Mouse (Mus musculus) hindbrain, embryonic 10.5 days (tissue): ENCODE measurements around the gene Mark3. TPM values are rescaled to one million over a fixed set of nuclear protein-coding genes. Genes with fewer than 3 reads are reported as not detected.
"Not testable (repeated sequence)": the region's sequence is repeated elsewhere in the genome, so short reads cannot be mapped to it uniquely, and the experiment has no call there.

Experiments
- DNase-seq: peaks from one replicate; pipeline ENCODE4 v3.0.0-alpha.2; 2017; ENCODE audit warnings: low spot score
- H3K27ac ChIP-seq: fragments of 300-500 bp; sonication (generic); 2 replicates; pipeline ENCODE4 v1.5.1; 2016; ENCODE audit warnings: mild to moderate bottlenecking, moderate library complexity
- H3K27me3 ChIP-seq: fragments of 300-500 bp; sonication (generic); 2 replicates; pipeline ENCODE4 v1.6.1; 2016; ENCODE audit warnings: mild to moderate bottlenecking; ENCODE audit not compliant: poor library complexity, insufficient read depth, severe bottlenecking
- H3K36me3 ChIP-seq: fragments of 300-500 bp; sonication (generic); 2 replicates; pipeline ENCODE4 v1.6.1; 2016; ENCODE audit warnings: mild to moderate bottlenecking, moderate library complexity
- H3K4me1 ChIP-seq: fragments of 300-500 bp; sonication (generic); replicated peaks from 2 replicates; pipeline ENCODE4 v1.6.1; 2016; ENCODE audit warnings: mild to moderate bottlenecking
- H3K4me3 ChIP-seq: fragments of 300-500 bp; sonication (generic); 2 replicates; pipeline ENCODE4 v1.5.1; 2016; ENCODE audit warnings: mild to moderate bottlenecking, moderate library complexity
- H3K9me3 ChIP-seq: fragments of 300-500 bp; sonication (generic); 2 replicates; pipeline ENCODE4 v1.6.1; 2016; ENCODE audit warnings: mild to moderate bottlenecking, moderate library complexity
- WGBS: fragments of 180-500 bp; shearing (Covaris S2); methylation state at CpG from one replicate; pipeline ENCODE4 v1.1.7; 2016; 5-methylcytosine and 5-hydroxymethylcytosine counted together
- polyA plus RNA-seq: library from polyadenylated mRNA; unstranded; fragments of >200 nt; fragmentation: Nextera tagmentation; extraction: Ambion mirVana; gene quantifications from 2 replicates; pipeline ENCODE4 v1.2.1, GENCODE M21; 2016

Mark3 gene
- polyA plus RNA-seq, 1 experiment from 2014 or later = 49.3 TPM

DNA sequence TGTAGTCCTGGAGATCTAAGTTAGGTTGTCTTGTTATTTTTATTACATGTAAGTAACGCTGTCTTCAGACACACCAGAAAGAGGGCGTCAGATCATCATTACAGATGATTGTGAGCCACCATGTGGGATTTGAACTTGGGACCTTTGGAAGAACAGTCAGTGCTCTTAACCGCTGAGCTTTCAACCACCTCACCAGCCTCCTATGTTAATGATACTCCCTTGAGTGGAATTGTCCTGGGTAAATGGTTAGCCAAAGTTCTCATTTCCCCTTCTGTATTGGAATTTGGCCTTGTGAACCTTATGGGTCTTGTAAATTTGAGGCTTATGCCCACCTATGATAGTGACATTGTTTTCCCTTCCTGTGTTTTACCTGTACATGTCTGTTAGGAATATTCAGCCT is 27.3 kb upstream of the Mark3 start:
- H3K27ac ChIP-seq = no peak overlapping the region
- peaks cover 68% of the 10 kb centered on the region for H3K36me3 ChIP-seq
- H3K4me3 ChIP-seq = no peak overlapping the region
- no peaks in the 10 kb centered on the region for H3K9me3 ChIP-seq
- WGBS = 92% methylated on average over 3 of the region's 3 CpGs
- H3K27me3 ChIP-seq = no peaks in the 10 kb centered on the region
- no peak for DNase-seq
- H3K4me1 ChIP-seq = no peaks in the 10 kb centered on the region

DNA sequence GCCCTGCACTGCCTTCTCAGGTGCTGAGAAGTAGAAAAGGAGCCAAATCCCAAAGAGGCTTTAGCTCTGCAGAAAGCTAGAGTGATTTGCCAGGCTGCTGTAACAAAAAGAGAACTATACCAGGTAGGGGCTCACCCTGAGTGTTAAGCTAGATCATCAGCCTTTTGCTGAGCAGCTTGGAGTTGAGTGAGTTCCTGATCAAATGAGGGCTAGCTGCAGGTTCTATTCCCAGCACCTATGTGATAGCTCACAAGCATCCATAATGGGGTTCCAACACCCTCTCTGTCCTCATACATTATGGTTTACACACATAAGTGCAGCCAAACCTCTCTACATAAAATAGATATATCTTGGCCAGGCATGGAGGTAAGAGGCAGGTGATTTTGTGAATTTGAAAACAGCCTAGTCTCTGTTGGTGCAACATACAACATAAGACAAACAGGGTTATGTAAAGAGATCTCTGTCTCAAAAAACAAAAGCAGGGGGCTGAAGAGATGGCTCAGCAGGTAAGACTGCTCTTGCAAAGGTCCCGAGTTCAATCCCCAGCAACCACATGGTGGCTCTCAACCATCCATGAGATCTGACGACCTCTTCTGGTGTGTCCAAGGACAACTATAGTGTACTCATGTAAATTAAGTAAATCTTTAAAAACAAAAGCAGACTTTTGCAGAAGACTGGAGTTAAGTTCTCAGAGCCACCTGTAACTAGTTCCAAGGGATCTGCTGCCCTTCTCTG is 25.6 kb upstream of the Mark3 start:
- Histone ChIP-seq H3K4me1 (no peaks in the 10 kb centered on the region), H3K4me3 (no peak overlapping the region), H3K27me3 (no peaks in the 10 kb centered on the region), H3K9me3 (no peaks in the 10 kb centered on the region), H3K27ac (no peak overlapping the region), H3K36me3 (peaks cover 52% of the 10 kb centered on the region)
- 65% methylated on average over 2 of the region's 2 CpGs for WGBS
- no peak for DNase-seq

DNA sequence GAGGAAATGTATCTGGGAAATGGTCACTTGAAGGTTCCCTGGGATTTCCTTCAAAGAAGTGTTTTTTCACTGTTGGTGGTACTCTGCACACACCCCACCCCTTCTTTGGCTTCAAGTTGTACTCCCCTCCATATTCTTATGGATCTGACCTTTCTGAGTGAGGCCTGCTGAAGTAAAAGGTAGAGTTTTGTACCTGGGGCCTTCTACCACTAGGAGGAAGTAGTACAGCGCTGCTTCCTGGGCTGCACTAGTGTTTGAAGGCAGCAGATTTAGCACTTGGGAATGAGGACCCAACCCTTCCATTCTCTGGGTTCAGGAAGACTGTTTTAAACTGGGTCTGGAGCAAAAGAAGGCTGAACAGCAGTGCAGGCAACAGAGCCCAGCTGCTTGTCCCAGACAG is 23.6 kb upstream of the Mark3 start:
- WGBS = 54% methylated on average over 1 of the region's 1 CpGs
- no peaks in the 10 kb centered on the region for H3K27me3 ChIP-seq
- no peak overlapping the region for H3K27ac ChIP-seq
- H3K9me3 ChIP-seq = no peaks in the 10 kb centered on the region
- peaks cover 35% of the 10 kb centered on the region for H3K36me3 ChIP-seq
- no peak for DNase-seq
- H3K4me1 ChIP-seq = no peaks in the 10 kb centered on the region
- H3K4me3 ChIP-seq = no peak overlapping the region

DNA sequence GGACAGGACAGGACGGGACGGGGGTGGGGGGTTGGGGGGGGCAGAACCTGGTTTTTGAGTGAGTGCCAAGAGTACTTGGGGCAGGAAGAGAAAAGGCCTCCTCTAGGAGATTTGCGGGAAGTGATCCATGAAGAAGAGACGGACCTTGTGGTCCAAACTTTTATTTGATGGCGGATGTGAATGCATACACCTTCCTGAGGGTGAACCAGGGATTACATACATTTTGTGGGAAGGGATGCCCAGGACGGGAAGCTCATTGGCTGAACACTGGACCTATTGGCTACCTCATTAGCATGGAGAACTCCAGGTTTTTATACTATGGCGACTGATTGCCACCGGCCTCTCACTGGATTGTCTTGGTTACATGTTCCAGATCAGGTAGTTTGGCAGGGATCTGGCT is 22.0 kb upstream of the Mark3 start:
- Histone ChIP-seq H3K9me3 (no peaks in the 10 kb centered on the region), H3K4me1 (no peaks in the 10 kb centered on the region), H3K27me3 (no peaks in the 10 kb centered on the region), H3K36me3 (peaks cover 18% of the 10 kb centered on the region), H3K4me3 (no peak overlapping the region), H3K27ac (no peak overlapping the region)
- no peak for DNase-seq
- WGBS = 74% methylated on average over 8 of the region's 8 CpGs

DNA sequence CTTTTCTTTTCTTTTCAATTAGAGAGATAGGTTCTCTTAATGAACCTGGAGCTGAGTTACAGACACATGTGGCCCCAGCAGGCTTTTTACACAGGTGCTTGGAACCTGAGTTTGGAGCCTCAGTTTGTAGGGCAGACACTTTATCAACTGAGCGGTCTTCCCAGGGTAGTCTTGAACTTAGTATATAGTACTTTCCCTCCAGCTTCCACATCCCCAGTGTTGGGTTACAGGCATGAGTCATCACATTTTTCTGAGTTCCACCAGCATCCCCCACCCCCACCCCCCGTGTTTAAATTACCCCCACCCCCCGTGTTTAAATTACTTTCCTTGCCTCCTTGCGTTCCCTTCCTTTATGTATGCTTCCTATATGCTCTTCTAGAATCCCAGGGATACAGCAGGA is 19.0 kb upstream of the Mark3 start:
- no peaks in the 10 kb centered on the region for H3K27me3 ChIP-seq
- no peaks in the 10 kb centered on the region for H3K9me3 ChIP-seq
- no peaks in the 10 kb centered on the region for H3K36me3 ChIP-seq
- H3K4me1 ChIP-seq = peaks cover 8% of the 10 kb centered on the region
- DNase-seq = no peak
- WGBS = 73% methylated on average over 4 of the region's 4 CpGs
- H3K4me3 ChIP-seq = no peak overlapping the region
- no peak overlapping the region for H3K27ac ChIP-seq

DNA sequence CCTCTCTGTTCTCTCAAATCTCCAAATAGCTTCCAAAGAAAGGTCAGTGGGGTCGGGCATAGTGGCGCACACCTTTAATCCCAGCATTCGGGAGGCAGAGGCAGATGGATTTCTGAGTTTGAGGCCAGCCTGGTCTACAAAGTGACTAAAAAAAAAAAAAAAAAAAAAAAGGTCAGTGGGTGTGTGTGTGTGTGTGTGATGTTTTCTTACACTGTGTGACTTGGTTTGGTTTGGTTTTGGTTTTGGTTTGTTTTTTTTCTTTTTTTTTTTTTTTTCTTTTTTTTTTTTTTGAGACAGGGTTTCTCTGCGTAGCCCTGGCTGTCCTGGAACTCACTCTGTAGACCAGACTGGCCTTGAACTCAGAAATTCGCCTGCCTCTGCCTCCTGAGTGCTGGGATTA is 18.4 kb upstream of the Mark3 start:
- DNase-seq, H3K4me3 ChIP-seq, H3K27me3 ChIP-seq, H3K36me3 ChIP-seq, H3K9me3 ChIP-seq, H3K27ac ChIP-seq: not testable (repeated sequence)
- WGBS = 78% methylated on average over 5 of the region's 5 CpGs
- peaks cover 10% of the 10 kb centered on the region for H3K4me1 ChIP-seq

DNA sequence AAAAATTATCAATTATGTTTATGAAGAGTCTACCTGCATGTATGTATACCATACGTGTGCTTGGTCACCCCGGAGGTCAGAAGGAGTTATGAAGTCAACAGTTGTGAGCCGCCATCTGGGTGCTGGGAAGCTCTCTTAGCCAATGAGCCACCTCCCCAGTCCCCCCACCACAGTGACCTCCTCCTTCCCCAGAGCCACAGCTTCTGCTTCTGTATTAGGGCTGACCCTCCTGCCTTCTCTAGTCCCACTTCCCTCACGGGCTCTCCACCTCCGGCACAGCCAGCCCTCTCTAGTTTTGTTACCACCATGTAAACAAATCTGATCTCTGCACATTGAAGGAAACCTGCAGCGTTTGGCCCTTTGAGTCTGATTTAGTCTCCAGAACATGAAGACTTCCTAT is 16.8 kb upstream of the Mark3 start:
- WGBS = 75% methylated on average over 6 of the region's 6 CpGs
- H3K27ac ChIP-seq = no peak overlapping the region
- H3K4me1 ChIP-seq = peaks cover 11% of the 10 kb centered on the region
- no peaks in the 10 kb centered on the region for H3K36me3 ChIP-seq
- H3K9me3 ChIP-seq = no peaks in the 10 kb centered on the region
- no peak for DNase-seq
- H3K4me3 ChIP-seq = no peak overlapping the region
- H3K27me3 ChIP-seq = no peaks in the 10 kb centered on the region

DNA sequence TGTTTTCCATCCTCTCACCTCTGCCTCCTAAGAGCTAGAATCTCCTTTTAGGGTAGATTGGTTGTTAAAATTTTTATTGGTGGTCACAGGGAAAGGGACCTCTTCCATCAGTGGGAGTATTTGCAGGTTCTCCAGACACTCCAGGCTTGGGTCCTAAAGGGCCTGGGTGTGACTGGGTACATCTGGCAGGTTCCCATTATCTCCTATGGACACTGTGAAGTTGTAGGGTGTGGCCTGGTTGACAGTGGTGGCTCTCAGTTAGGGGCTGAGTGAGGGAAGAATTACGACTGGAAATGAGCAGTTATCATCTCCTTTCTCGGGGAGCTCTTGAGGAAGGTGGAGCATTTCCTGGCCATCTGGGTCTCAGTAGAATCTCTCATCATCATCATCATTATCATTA is 15.7 kb upstream of the Mark3 start:
- peaks cover 15% of the 10 kb centered on the region for H3K4me1 ChIP-seq
- H3K9me3 ChIP-seq = no peaks in the 10 kb centered on the region
- DNase-seq = no peak
- no peak overlapping the region for H3K27ac ChIP-seq
- no peaks in the 10 kb centered on the region for H3K36me3 ChIP-seq
- 77% methylated on average over 2 of the region's 2 CpGs for WGBS
- H3K27me3 ChIP-seq = no peaks in the 10 kb centered on the region
- H3K4me3 ChIP-seq = no peak overlapping the region

DNA sequence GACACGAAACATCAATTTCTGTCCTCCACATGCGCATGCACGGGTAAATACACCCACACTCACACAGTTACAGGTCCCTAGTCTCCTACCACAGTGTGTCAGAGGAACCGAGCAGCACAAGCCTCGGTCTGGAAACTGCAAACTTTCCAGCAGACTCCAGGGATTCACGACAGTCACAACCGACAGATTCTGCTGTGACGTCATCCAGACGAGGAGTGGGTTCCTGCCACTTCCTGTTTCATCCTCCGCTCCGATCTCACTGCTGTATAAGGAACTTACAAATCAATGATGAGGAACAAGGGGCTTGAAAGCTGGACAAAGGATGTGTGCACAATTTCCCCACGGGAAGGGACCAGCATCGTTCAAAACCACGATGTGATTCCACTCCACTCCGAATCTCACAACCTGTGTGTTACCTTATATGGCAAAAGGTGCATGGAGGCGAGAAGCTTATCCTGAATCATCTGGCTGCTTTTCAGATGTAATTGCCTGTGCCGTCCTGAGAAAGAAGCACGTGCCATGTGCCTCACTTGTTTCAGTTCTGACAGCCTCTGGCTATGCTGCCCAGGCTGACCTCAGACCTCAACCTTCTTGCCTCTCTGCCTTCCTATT is 14.6 kb upstream of the Mark3 start:
- DNase-seq = no peak
- Histone ChIP-seq H3K27ac (no peak overlapping the region; the same call in 1 of the 2 replicates), H3K9me3 (no peaks in the 10 kb centered on the region), H3K27me3 (no peaks in the 10 kb centered on the region), H3K36me3 (no peaks in the 10 kb centered on the region), H3K4me1 (peaks cover 15% of the 10 kb centered on the region), H3K4me3 (no peak overlapping the region)
- 67% methylated on average over 18 of the region's 18 CpGs for WGBS

DNA sequence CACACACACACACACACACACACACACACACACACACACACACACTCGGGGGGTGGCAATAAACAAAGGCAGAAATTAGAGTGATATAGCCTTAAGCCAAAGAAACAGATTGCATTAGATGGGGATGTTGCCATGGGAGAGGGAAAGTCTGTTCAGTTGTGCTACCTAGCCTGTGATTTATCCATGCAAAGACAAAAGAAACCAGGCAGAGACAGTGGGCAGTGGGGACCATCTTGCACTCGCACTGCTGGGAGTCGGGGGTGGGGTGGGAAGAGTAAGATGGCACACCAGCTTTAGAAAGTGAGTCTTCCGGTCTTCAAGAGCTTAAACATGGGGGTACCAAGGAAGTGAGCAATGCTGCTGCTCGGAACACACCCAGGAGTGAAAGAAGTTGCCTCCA is 14.0 kb upstream of the Mark3 start:
- Histone ChIP-seq H3K27ac (no peak overlapping the region; the same call in 1 of the 2 replicates), H3K4me3 (no peak overlapping the region), H3K27me3 (no peaks in the 10 kb centered on the region), H3K9me3 (no peaks in the 10 kb centered on the region), H3K36me3 (no peaks in the 10 kb centered on the region), H3K4me1 (peaks cover 15% of the 10 kb centered on the region)
- DNase-seq = no peak
- 74% methylated on average over 5 of the region's 5 CpGs for WGBS

DNA sequence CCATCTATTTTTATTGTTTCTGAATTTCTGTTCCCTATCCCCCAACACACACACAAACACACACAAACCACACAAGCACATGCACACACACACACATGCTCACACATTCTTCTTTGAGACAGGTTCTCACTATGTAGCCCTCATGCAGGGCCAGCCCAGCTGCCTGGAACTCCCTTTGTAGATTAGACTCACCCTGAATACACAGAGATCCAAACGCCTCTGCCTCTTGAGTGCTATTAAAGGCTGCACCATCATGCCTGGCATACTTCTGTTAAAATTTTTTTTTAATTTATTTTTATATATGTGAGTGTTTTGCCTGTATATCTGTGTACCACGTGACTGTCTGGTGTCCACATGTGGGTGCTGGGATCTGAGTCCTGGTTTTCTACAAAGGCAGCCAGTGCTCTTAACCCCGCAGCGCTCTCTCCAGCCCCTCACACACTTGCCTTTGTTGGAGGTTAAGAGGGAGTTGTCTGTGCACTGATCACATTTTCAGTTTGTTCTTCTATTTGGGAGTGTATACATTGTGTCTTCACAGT is 12.0 kb upstream of the Mark3 start:
- no peaks in the 10 kb centered on the region for H3K27me3 ChIP-seq
- WGBS = 55% methylated on average over 4 of the region's 4 CpGs
- no peaks in the 10 kb centered on the region for H3K9me3 ChIP-seq
- DNase-seq = no peak
- peaks cover 15% of the 10 kb centered on the region for H3K4me1 ChIP-seq
- no peaks in the 10 kb centered on the region for H3K36me3 ChIP-seq
- H3K4me3 ChIP-seq = no peak overlapping the region
- H3K27ac ChIP-seq = no peak overlapping the region

DNA sequence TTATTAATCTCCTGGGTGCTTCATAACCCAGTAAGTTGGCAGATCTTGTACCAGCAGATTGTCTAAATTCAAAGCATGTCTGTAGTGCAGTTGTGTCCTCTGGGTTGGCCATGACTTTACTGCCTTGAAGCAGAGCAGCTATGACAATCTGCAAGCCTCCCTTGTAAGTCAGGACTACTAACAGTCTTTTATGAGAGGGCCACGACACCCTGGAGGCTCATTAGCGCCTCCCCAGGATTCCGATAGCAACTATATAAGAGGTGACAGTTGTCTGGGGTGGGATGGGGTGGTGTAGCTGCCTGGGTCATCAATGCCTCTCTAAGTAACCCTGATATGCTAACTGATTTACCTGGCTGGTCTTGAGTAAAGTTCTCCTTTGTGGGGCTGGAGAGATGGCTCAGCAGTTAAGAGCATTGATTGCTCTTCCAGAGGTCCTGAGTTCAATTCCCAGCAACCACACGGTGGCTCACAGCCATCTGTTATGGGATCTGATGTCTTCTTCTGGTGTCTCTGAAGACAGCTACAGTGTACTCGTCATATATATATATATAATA is 11.2 kb upstream of the Mark3 start:
- H3K4me1 ChIP-seq = peaks cover 15% of the 10 kb centered on the region
- H3K9me3 ChIP-seq = no peaks in the 10 kb centered on the region
- no peaks in the 10 kb centered on the region for H3K27me3 ChIP-seq
- no peak for DNase-seq
- 44% methylated on average over 5 of the region's 5 CpGs for WGBS
- no peak overlapping the region for H3K4me3 ChIP-seq
- no peak overlapping the region for H3K27ac ChIP-seq
- no peaks in the 10 kb centered on the region for H3K36me3 ChIP-seq

DNA sequence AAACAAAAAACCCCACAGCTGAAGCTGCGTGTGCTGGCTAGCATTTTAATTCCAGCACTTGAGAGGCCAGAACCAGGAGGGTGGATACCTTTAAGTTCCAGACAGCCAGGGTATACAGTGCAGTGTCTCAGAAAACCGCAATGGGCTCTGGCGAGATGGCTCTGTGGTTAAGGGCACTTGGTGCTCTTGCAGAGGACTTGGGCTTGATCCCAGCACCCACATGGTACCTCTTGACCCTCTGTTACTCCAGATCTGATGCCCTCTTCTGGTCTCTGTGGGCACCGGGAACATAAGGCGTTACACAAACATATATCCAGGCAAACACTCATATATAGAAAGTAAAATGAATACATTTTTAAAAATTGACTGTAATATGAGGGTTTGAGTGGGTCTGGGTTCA is 9.0 kb upstream of the Mark3 start:
- no peak for DNase-seq
- H3K36me3 ChIP-seq = no peaks in the 10 kb centered on the region
- H3K9me3 ChIP-seq = no peaks in the 10 kb centered on the region
- H3K4me1 ChIP-seq = peaks cover 7% of the 10 kb centered on the region
- no peak overlapping the region for H3K4me3 ChIP-seq
- H3K27me3 ChIP-seq = no peaks in the 10 kb centered on the region
- WGBS = 80% methylated on average over 5 of the region's 5 CpGs
- H3K27ac ChIP-seq = no peak overlapping the region
